ENCODE assay signal across 21 mouse cellular contexts in genomic region chr10:60532502-60532901, GRCm38 (mm10).
"Had no signal": no experiment of that assay in that cellular context is flagged by ENCODE, and none has a peak within 500 bp of the region (broad histone marks: within the 10 kb centered on the region; RNA-seq: fewer than 3 reads in every experiment).

No protein-coding gene starts in this region.

- H3K36me3 ChIP-seq: liver, embryonic 13.5 days; midbrain, embryonic 12.5 days; midbrain, embryonic 15.5 days; neural tube, embryonic 13.5 days; stomach, embryonic 15.5 days had no signal

- H3K4me1 ChIP-seq: liver, embryonic 13.5 days had no signal

- ATAC-seq: intestine, embryonic 16.5 days; lung, postnatal 0 days; midbrain, embryonic 15.5 days had no signal

- DNase-seq: kidney, adult 18-20 months; kidney, adult 9 months; kidney, postnatal 36 days; layer of hippocampus, postnatal 36 days; liver, embryonic 13.5 days; lung, adult 2 months; lung, postnatal 36 days; right cerebral cortex, postnatal 25 days; spleen, adult 18-20 months; thymus, adult 18-20 months; thymus, postnatal 36 days had no signal

- H3K9me3 ChIP-seq: liver, embryonic 13.5 days; megakaryocyte, embryonic 14.5 days; midbrain, embryonic 12.5 days; midbrain, embryonic 15.5 days; neural tube, embryonic 13.5 days; stomach, embryonic 15.5 days had no signal

- H3K27me3 ChIP-seq: liver, embryonic 13.5 days; midbrain, embryonic 15.5 days; stomach, embryonic 15.5 days had no signal

- H3K9ac ChIP-seq: liver, embryonic 13.5 days; midbrain, embryonic 12.5 days; midbrain, embryonic 15.5 days; neural tube, embryonic 13.5 days; stomach, embryonic 15.5 days had no signal

- H3K4me2 ChIP-seq: liver, embryonic 13.5 days; midbrain, embryonic 12.5 days; midbrain, embryonic 15.5 days; neural tube, embryonic 13.5 days; stomach, embryonic 15.5 days had no signal

- H3K27ac ChIP-seq: kidney, postnatal 0 days; left cerebral cortex, adult 2 months; liver, embryonic 13.5 days; midbrain, embryonic 12.5 days; midbrain, embryonic 15.5 days; neural tube, embryonic 13.5 days; stomach, embryonic 15.5 days had no signal

- H3K4me3 ChIP-seq: left cerebral cortex, adult 2 months; liver, embryonic 13.5 days; megakaryocyte, embryonic 14.5 days; midbrain, embryonic 12.5 days; midbrain, embryonic 15.5 days; myocyte; neural tube, embryonic 13.5 days; stomach, embryonic 15.5 days had no signal
